Mouse (Mus musculus) NIH3T3 (cell line): ENCODE data around the gene Pnpla2.
A peak's percentile ranks its signal among the peaks of the same experiment; 100 is the strongest.
"Not testable (repeated sequence)": the region's sequence is repeated elsewhere in the genome, so short reads cannot be mapped to it uniquely, and the experiment has no call there.

ENCODE experiments used
- DNase-seq: peaks from one replicate; pipeline ENCODE4 v3.0.0-alpha.2; 2012; ENCODE audit warnings: low read depth

The Pnpla2 gene

DNA sequence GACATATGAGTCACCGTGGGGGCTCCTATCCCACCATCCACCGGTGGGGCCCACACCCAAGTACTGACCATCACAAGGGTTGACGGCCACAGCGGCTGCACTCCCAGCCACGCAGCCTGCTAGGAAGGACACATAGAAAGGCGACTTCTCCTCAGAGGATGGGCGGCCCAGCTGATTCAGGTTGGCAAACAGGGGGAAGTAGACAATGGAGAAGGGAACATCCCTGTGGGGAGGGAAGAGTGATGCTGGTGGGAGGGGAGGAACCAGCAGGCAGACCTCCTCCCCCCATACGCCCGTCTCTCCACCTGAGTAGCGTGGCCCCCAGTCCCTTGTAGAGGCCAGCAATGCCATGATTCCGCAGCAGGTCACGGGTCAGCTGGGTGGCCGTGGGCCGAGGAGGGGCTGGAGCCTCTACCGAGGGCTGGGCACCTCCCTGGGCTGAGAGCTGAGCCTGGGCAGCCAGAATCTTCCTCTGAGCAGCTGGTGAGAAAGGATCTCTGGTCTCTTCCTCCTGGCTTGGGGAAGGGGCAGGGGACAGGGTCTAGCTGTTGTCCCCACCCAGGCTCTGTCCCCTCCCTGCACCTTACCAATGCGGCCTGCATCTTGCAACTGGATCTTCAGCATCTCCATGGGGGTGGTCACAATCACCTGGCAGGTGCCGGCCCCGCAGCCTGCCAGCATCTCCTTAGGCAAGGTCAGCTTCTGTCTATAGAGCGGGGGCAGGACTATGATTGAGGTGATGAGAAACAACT, 23.4 kb upstream of the Pnpla2 start:
- no peak for DNase-seq

DNA sequence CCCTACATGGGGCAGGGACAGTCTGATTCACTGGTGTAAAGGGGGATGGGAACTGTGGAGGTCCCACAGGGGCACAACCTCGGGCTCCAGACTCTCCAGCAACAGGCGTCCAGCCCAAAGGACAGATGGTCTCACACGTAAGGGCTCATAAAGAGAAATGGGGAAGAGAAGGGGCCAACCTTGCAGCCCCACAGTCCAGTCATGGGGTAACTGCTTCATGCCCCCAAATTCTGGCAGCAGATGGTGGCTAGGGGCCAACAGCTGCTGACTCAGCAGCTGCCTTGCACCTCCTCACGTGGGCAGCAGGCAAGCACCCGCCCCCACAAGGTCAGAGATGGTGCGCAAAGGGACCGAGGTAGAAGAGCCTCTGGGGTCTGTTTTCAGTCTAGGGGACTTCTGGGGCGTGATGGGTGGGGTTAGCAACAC, 22.8 kb upstream of the Pnpla2 start:
- DNase-seq, result peak; percentile 69

DNA sequence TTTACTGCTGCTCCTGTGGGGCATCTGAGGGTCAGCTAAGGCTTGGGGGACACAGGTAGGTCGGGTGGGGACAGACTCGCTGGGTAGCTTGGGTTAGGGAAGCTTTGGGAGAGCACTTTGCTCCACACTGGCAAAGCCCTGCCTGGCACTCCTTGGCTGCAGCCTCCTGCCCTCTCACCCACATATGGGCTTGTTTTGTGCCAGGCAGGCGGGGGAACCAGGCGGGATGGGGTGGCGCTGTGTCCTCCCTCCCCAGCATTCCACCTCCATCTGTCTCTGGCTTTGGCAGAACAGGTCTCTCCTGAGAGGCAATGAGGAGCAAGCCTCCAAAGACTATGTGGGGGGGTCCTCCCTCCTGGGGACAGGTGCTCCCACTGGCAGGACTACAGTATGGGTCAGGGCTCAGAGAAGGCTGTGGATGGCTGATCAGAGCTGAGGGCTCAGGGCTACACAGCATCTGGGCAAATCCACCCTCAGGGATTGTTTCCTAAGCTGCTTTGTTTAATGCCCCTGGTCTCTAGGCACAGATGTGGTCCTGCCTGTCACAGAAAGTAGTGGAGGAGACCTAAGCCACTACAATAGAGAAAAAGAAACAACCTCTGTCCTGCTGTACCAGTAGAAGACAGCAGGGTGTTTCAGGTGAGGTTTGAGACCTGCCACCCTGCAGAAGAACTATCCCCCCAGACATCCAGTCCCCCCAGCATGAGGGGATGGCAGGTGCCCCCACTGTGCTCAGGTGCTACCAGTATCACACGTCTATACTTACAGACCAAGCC, 22.1 kb upstream of the Pnpla2 start:
- DNase-seq, result no peak

DNA sequence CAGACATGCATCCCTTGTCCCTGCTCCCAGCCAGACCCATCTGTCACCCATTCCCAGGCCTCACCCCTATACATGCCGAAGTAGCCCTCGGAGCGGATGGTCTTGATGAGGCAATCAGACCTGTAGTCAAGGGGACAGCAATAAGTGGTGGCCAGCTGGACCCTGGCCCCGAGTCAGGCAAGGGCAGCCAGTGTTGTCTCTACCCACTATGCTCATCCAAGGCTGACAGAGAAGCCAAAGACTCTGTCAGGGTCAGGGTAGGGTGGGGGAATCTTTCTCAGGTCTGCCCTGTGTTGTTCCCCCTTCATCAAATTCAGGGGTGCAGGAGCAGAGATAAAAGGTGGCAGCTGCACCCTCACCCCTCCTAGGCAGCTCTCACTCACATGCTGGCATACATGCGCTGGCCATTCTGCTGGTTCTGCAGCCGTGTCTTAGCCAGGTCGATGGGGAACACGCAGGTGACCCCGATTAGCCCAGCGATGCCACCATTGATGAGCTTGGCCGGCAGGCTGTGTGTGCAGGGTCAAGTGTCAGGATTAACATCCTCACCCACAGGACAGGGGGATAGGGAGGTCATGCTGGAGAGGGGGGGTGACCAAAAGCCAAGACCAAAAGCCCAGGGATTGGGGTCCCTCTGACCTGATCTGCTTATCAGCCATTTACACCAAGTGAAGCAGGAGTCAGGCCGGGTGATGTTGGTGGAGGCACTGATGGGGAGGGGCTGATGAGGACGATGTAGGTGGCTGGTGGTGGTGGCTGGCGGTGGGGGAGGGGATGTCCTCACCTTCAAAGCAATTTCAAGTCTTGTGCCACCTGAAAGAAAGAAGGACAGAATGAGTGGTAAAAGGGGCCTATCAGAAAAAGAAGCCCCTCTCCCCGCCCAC, 21.2 kb upstream of the Pnpla2 start:
- no peak for DNase-seq

DNA sequence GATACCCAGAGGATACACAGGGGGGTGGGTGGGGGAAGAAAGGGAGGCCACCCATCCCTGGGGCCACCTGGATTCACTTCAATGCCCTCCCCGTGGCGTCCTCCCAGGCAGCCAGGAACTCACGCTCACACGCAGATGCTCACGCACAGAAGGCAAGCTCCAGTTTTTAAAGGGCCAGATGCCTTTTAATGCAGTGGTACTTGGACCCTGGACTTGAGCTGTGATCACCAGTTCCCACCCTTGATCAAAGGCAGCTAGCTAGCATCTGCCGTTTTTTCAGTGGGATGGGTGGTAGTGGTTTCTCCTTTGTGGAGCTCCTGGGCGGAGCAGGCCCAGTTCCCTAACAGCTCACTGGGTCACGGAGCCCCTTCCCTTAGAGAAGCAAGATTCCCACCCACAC, 20.5 kb upstream of the Pnpla2 start:
- no peak for DNase-seq

DNA sequence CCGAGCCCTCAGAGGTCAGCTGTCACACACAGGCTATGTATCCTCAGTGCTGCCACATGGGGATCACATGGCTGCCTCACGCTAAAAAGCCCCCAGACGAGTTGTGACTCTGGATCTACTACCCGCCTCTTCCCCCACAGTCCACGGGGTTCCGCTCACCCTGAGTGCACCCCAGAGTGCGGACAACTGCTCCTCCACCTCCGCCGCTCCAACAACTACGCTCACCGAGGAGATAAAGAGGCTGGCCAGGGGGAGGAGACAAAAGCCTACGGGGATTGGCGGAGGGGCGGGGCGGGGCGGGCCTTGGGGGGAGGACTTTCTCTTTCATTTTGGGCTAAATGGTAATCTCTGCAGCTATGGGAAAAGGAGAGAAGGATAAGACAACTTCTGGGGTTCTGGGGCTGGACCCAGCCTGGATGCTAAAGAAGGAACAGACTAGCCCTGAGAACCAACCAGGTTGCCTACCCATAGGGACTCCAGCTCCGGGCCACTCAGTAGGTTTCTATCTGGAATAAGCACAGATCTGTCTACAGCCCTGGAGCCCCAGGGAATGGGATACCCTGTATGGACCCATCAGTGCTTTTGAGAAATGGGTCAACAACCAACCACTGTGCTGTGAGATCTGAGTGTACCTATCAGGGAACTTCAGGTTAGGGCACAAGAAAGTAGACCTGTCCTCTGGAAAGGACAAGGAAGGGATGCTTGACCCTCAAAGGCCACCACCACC, 19.7 kb upstream of the Pnpla2 start:
- DNase-seq, result peak; percentile 76

DNA sequence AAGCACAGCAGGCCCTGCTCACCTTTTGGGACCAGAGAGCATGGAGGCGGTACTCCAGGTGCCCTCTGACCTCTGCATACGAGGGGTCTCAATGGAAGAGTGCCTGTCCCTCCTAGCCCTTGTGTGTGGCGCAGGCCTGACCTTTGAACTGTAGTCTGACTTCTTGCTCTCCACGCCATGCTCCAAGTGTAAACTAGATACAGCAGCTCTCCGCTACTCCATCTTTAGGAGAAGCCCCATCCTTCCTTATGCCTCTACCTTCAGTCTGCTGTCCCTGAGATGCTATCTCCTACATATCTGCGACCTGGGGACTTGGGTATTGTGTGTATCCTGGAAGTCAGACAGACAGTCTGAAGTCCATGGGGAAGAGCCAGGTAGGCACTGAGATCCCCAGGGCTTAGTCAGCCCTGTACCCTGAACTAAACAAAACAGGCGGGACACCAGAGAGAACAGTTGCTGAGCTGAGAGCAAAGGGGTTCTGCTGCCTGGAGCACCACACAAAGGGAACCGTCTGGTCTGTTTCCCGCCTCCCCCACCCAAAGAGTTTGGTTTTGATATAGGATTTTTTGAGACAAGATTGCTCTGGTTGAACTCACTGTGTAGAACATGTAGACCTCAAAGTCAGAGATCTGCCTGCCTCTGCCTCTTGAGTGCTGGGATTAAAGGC, 19.0 kb upstream of the Pnpla2 start:
- DNase-seq, result no peak

DNA sequence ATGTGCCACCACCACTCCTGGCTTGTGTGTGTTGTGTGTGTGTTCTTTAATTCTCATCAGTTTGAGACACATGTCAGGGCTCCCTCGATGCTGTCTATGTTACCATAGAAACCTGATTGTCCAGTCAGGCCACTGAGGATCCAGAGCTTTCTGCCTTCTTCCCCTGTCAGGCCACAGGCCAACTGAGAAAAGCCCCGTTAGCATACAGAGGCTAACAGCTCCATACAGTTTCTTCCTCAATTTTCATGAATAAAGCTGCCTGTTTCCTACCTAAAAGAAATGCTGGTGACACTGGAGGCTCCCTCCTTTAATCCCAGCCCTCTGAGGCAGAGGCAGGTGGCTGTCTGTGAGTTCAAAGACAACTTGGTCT, 18.5 kb upstream of the Pnpla2 start:
- DNase-seq, result no peak

DNA sequence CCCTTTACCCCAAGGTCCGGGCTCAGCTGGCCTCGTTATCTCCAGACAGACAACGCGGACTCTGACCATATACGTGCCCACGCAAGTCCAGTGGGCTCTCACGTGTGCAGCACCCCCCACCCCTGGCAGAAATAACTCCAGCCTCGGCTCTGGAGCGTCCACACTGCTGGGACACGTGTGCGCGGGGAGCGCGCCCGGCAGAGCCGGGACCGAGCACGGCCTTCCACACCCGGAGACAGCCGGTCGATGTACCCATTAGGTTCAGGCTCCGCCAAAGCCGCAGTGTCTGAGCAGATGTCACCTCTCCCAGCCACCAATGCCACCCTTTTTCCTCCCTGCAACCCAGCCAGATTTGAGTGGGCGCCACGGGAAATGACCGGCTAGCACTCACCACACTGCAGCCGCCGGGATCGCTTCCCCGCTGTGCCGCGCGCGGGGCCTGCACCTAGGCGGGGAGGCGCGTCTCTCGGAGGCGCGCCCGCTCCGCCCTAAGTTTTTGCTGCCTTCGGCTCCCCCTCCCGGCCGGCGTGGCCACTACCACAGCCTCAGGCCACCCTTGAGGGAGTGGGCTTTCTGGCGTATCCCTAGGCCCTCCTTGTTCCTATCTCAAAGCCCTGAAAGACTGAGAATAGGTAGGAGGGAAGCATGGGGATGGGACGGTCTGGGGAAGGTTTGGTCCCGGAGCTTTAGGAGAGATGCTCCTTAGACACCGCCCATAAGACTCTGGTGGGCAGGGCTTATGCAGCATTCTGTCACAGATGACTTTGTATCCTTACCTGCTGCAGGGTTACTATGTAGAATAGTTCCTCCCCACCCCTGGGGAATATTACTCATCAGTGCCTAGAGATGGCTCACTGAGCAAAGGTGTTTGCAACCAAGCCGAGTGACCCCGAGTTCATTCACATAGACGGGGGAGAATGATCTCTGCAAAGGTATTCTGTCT, 17.5 kb upstream of the Pnpla2 start, which contains the start of gene Slc25a22:
Slc25a22 (minus strand) TSS at position 715 of the 943 bp plus-strand sequence.
- DNase-seq, result peak; percentile 86

DNA sequence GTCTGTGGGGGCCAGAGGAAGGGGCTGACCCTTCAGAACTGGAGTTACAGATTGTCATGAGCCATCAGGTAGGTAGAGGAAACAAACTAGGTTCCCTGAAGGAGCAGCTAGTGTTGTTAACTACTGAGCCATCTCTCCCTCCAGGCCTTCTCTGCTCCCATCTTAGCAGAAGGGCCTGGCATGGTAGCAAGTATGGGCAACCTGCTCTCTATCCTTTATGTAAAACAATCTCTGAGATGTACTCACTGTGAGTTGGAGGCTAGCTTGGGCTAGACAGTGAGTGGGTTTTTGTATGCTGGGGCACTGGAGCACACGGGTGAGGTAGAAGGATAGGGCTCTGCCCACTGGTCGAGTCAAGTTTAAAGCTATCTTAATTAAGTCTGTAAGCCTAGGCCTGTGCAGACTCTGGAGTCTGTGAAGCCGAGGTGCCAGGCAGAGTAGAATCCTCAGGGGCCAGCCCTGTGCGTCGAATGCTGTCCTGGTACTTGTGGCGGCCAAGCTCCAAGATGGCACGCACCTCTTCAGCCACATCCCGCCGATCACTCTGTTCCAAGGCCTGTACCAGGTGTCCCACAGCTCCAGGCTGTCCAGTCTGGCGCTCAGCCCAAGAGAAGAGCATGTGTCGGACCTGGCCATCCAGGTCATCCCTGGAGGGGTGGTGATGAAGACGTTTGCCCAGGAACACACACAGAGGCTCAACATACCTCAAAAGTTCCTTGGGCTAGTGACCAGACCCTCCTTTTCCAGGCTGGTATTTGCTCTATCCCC, 16.6 kb upstream of the Pnpla2 start:
- DNase-seq, result no peak

DNA sequence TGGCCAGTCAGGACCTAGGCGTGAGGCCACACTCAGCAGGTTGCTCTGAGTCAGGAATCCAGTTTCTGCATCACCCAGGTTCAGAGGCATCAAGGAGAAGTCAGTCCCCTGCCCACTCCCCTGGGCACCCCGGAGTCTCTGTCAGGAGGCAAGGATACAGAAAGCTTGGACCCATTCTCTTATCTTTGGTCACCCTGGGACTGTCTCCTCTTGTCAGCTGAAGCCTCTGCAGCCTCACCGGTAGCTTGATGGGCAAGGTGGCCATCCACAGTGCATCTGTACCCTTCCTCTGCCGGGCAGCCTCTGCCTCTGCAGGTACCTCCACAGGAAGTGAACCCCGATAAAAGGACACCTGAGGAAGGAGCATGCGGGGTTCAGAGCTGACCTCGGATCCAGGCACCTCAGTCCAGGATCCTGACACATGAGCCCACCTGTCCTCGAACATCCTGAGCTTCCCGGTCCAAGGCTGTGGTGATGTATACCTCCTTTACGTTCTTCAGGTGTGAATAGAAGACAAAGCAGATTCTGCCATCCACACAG, 15.8 kb upstream of the Pnpla2 start:
- DNase-seq, result no peak

DNA sequence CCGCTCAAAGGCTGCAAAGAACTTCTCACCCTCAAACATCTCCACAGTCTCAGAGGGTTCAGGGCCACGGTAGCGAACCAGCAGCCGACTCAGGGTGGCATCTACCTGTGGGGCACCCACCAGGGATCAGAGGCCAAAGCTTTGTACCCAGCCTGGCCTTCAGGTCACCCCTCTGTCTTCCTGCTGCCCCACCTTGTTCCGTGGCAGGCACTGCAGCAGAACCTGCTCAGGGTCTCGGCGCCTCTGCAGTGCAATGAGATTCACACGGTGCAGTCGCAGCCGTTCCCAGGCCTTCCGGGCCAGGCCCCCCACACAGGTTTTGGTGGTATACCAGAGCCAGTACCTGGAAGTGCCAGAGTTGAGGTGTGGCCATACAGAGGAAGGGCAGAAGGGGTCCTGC, 15.2 kb upstream of the Pnpla2 start:
- DNase-seq, result no peak

DNA sequence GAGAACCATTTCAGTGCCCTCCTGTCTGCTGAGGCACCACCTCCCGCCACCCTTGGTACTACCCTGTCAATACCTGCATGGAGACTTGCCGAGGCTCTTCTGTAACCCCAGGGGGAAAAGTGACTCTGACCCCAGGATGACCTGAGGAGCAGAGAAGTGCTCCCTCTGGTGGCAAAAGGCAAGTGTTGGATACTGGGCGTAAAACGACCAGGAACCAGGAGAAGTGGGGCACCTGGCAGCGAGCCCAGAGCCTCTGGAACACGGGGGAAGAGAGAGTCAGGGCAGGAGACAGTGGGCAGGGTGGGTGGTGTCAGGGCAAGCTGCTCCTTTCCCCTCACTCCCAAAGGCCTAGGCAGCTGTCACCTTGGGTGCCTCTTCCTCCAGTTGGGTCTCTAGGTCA, 14.4 kb upstream of the Pnpla2 start:
- DNase-seq, result peak; percentile 64

DNA sequence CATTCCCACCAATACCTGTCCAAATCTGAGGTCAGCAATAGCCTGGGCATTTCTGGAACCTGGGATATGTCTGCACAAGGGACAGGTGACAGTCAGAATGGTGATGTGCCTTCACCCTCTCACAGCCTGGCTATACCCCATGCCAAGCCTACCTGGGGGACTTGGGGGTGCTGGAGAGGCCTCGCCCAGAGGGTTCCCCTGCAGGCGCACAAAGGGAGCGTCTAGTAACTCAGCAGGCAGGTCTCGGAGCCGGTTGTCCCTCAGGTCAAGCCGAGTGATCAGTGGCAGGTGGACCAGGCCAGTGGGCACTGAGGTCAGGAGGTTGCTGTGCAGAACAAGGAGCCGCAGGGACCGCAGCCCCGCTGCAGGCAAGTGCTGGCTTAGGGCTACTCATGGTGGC, 13.5 kb upstream of the Pnpla2 start:
- DNase-seq, result no peak

DNA sequence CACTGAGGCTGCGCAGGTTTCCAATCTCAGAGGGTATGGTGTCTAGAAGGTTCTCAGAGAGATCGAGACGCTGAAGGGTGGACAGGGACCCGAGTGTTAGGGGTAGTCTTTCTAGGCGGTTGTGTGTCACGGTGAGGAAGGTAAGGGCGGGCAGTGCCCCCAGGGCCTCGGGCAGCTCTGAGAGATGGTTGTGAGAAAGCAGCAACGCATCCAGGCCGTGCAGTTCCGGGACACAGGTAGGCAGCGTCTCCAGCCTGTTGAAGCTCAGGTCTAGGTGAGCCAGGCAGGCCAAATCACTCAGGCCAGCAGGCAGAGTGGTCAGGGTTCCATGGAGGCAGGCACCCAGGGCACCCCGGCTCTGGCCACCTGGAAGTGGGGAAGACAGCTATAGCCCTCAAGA, 12.8 kb upstream of the Pnpla2 start:
- DNase-seq, result no peak

DNA sequence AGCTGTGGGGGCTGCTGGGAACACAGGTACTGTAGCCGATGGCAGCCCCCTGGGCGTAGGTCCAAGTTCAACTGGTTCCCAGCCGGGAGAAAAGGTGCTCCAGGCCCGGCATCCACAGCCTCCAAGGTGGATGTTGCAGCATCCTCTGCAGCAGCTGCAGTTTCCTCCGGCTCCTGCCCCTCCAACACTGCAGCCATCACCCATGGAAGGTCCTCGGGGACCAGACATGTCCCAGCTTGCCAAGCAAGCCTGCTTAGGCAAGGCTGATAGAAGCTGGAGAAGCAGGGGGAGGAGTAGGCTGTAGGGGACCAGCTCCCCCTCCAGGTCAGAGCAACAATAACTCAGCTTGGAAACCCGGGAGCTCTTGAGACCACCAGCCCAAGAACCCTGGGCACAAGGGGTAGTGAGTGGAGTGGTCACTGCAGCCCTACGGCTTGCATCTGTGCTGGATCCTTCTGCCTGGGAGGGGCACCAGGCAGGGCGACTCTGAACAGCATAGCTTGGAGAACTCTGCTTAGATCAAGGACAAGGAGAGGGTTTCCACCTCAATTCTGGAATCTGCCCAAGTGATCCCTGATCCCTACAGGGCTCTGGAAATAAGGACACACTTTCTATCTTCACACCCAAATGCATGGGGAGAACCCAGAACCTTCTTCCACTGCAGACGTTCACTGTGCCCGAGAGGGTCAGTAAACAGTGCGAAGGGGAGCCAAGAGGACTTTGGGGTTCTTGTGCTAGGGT, 11.7 kb upstream of the Pnpla2 start:
- peak; percentile 70 for DNase-seq

DNA sequence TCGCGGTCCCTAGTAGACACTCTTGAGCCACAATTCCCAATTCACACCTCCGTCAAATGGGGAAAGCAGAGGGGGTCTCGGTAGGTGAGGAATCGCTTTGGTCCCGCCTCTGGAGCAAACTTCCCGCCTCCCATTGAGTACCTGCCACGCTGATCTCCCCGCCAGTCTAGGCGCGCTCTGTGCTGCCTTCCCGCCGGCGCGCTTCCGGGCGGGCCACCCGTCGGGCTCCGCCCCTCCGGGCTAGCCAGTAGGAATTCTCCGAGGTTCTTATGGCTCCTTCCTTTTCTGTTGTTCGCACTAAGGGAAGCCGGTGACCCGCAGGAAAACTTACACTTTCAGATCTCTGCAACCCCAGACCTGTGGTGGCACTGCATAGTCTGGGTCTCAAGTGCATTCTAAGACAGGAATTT, 11.2 kb upstream of the Pnpla2 start, which contains the start of gene Pidd1:
Pidd1 (minus strand) TSS at position 198 of the 410 bp plus-strand sequence.
- DNase-seq, result peak; percentile 83

DNA sequence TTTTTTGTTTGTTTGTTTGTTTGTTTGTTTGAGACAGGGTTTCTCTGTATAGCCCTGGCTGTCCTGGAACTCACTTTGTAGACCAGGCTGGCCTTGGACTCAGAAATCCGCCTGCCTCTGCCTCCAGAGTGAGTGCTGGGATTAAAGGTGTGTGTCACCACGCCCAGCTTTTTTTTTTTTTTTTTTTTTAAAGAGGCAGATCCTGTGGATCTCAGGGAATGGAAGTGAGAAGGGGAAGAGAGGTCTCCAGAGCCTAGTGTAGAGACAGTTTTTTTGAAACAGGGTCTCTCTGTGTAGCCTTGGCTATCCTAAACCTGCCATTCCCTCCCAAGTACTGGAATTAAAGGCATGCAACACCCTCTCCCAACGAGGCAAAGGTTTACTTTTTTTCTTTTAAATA, 8.6 kb upstream of the Pnpla2 start:
- DNase-seq, result not testable (repeated sequence)
